11 mouse cellular contexts compared by ENCODE assay signal in genomic region chr15:98089421-98090183, GRCm38 (mm10). TPM values are rescaled to one million over a fixed set of nuclear protein-coding genes. Genes with fewer than 3 reads are reported as not detected.
A peak's percentile ranks its signal among the peaks of the same experiment; 100 is the strongest.
DNase-seq lines count a peak whose midpoint lies in the region; ATAC-seq and TF ChIP-seq lines count a peak whose summit lies in the region.
"Had no signal": no experiment of that assay in that cellular context is flagged by ENCODE, and none has a peak within 500 bp of the region (broad histone marks: within the 10 kb centered on the region; RNA-seq: fewer than 3 reads in every experiment).

No protein-coding gene starts in this region.

- no peak overlapping the region for H3K27ac ChIP-seq in intestine, postnatal 0 days (ENCODE audit: low read depth, low read length)
- H3K27ac ChIP-seq in intestine, embryonic 15.5 days = no peak overlapping the region
- H3K27ac ChIP-seq: embryonic facial prominence, embryonic 15.5 days; limb, embryonic 15.5 days; stomach, embryonic 15.5 days had no signal

- H3K36me3 ChIP-seq in intestine, postnatal 0 days (ENCODE audit: control insufficient read depth, insufficient read depth) = peaks cover 23% of the 10 kb centered on the region
- peaks cover 6% of the 10 kb centered on the region; the same call in 1 of the 2 replicates for H3K36me3 ChIP-seq in intestine, embryonic 15.5 days

- no peak overlapping the region for H3K4me3 ChIP-seq in intestine, postnatal 0 days (ENCODE audit: low read depth, low read length)
- H3K4me3 ChIP-seq in intestine, embryonic 15.5 days (replicated peaks) = no peak overlapping the region
- H3K4me3 ChIP-seq: embryonic facial prominence, embryonic 15.5 days; limb, embryonic 15.5 days; stomach, embryonic 15.5 days had no signal

- H3K4me2 ChIP-seq in intestine, postnatal 0 days (replicated peaks; ENCODE audit: low read depth) = no peak overlapping the region
- no peak overlapping the region for H3K4me2 ChIP-seq in intestine, embryonic 15.5 days (replicated peaks)
- H3K4me2 ChIP-seq: embryonic facial prominence, embryonic 15.5 days; limb, embryonic 15.5 days; stomach, embryonic 15.5 days had no signal

- no peak overlapping the region for H3K9ac ChIP-seq in intestine, postnatal 0 days (ENCODE audit: low read depth, low read length)
- H3K9ac ChIP-seq in intestine, embryonic 15.5 days = no peak overlapping the region
- H3K9ac ChIP-seq: embryonic facial prominence, embryonic 15.5 days; limb, embryonic 15.5 days; stomach, embryonic 15.5 days had no signal

- no peaks in the 10 kb centered on the region for H3K9me3 ChIP-seq in intestine, postnatal 0 days (ENCODE audit: control insufficient read depth)
- H3K9me3 ChIP-seq in intestine, embryonic 15.5 days = no peaks in the 10 kb centered on the region
- H3K9me3 ChIP-seq: embryonic facial prominence, embryonic 15.5 days; limb, embryonic 15.5 days; stomach, embryonic 15.5 days had no signal

- no peak for ATAC-seq in intestine, postnatal 0 days
- ATAC-seq in intestine, embryonic 15.5 days = no peak
- peak; percentile 67 for ATAC-seq in granulocyte monocyte progenitor cell, adult 5-6 weeks (replicated peaks; ENCODE audit: poor library complexity, severe bottlenecking)

- peak; percentile 83 for DNase-seq in CD4-positive, CD25-positive, alpha-beta regulatory T cell, adult 2 months (ENCODE audit: low read depth, low spot score)
- DNase-seq in T-cell, adult 2 months (ENCODE audit: low spot score) = peak; percentile 52
- DNase-seq in naive thymus-derived CD4-positive, alpha-beta T cell, adult 2 months (ENCODE audit: low read depth) = peak; percentile 84
- DNase-seq in frontal cortex, postnatal 25 days (ENCODE audit: low spot score in 2 of 2) = no peak
- DNase-seq in right cerebral cortex, postnatal 36 days (ENCODE audit: low spot score in 2 of 2) = no peak

- TF ChIP-seq CTCF in intestine, postnatal 0 days (IDR thresholded peaks at IDR 0.05; ENCODE audit: low read depth) = peak; percentile 75

- WGBS in intestine, postnatal 0 days = 68% methylated on average over 9 of the region's 9 CpGs
- WGBS in intestine, embryonic 15.5 days = 75% methylated on average over 9 of the region's 9 CpGs

- H3K4me1 ChIP-seq in intestine, postnatal 0 days (replicated peaks; ENCODE audit: control insufficient read depth, insufficient read depth, low read length) = no peaks in the 10 kb centered on the region
- peaks cover 7% of the 10 kb centered on the region; the same call in 1 of the 2 replicates for H3K4me1 ChIP-seq in intestine, embryonic 15.5 days (replicated peaks)
- H3K4me1 ChIP-seq: stomach, embryonic 15.5 days had no signal

- no peaks in the 10 kb centered on the region for H3K27me3 ChIP-seq in intestine, postnatal 0 days (replicated peaks; ENCODE audit: control insufficient read depth, insufficient read depth, low read length)
- H3K27me3 ChIP-seq in intestine, embryonic 15.5 days (replicated peaks) = no peaks in the 10 kb centered on the region
- H3K27me3 ChIP-seq: embryonic facial prominence, embryonic 15.5 days; limb, embryonic 15.5 days; stomach, embryonic 15.5 days had no signal

RNA-seq across cellular contexts. Expression of gene Pfkm, which starts 2.8 kb away (rescaled TPM):
- polyA plus RNA-seq in intestine, postnatal 0 days (2015; fragmentation: Nextera tagmentation; extraction: Ambion mirVana) = 15.6 and 17.3 TPM in 2 replicates
- polyA plus RNA-seq in intestine, embryonic 15.5 days (2015; fragmentation: Nextera tagmentation; extraction: Ambion mirVana) = 27.9 and 28.4 TPM in 2 replicates
- total RNA-seq in granulocyte monocyte progenitor cell, adult 5-6 weeks (2014; fragmentation: Nextera tagmentation) = 9.5 and 11.5 TPM in 2 replicates
- 10.8 and 15.8 TPM in 2 replicates for total RNA-seq in granulocyte monocyte progenitor cell, adult 5-6 weeks (2017)

RNA-seq across cellular contexts. Expression of gene Senp1, which starts 3.9 kb away (rescaled TPM):
- 7.3 and 8.6 TPM in 2 replicates for polyA plus RNA-seq in intestine, postnatal 0 days (2015; fragmentation: Nextera tagmentation; extraction: Ambion mirVana)
- 26.5 and 27.4 TPM in 2 replicates for polyA plus RNA-seq in intestine, embryonic 15.5 days (2015; fragmentation: Nextera tagmentation; extraction: Ambion mirVana)
- 82.1 and 83.1 TPM in 2 replicates for total RNA-seq in granulocyte monocyte progenitor cell, adult 5-6 weeks (2014; fragmentation: Nextera tagmentation)
- total RNA-seq in granulocyte monocyte progenitor cell, adult 5-6 weeks (2017) = 60.5 and 66.6 TPM in 2 replicates

Comparison
In these comparisons a context has a peak if more than half of its experiments do, and no peak if none do; other contexts are left out.
1. DNase-seq: peak in CD4-positive, CD25-positive, alpha-beta regulatory T cell, adult 2 months (single experiment), T-cell, adult 2 months (single experiment) and naive thymus-derived CD4-positive, alpha-beta T cell, adult 2 months (single experiment); none in frontal cortex, postnatal 25 days (0 of 2) and right cerebral cortex, postnatal 36 days (0 of 2).